Mouse (Mus musculus) CD4-positive, CD25-positive, alpha-beta regulatory T cell (primary cell): ENCODE data around the gene Nup160. TPM values are rescaled to one million over a fixed set of nuclear protein-coding genes. Genes with fewer than 3 reads are reported as not detected.

Experiments used
- polyA plus RNA-seq: library from polyadenylated mRNA; unstranded; fragments of 100-300 nt; shearing (Covaris generic); gene quantifications from one replicate; pipeline ENCODE4 v1.2.1, GENCODE M21; 2017

The Nup160 gene
- 51.8 TPM for polyA plus RNA-seq

GRCm38 (mm10) chr2:90677007-90677406 lies at the start of gene Nup160:
Gene Nup160 (plus strand): TSS chr2:90677215.

GRCm38 (mm10) chr2:90745053-90745678 lies 68.2 kb downstream of the Nup160 start, which contains the start of gene Fnbp4:
Gene Fnbp4 (plus strand): TSS chr2:90745370.

GRCm38 (mm10) chr2:90782458-90782857 lies 105.4 kb downstream of the Nup160 start, which contains the start of gene Agbl2:
Gene Agbl2 (plus strand): TSS chr2:90782727.

Other genes with a start within 250 kb of the Nup160 start
- 6.8 TPM for gene Ptprj, start 96.6 kb upstream of the Nup160 start, polyA plus RNA-seq
- 198 TPM for gene Fnbp4, start 68.2 kb downstream of the Nup160 start, polyA plus RNA-seq
- not detected for gene Agbl2, start 105.5 kb downstream of the Nup160 start, polyA plus RNA-seq
- gene Mtch2, start 169.9 kb downstream of the Nup160 start, polyA plus RNA-seq, result 138 TPM
- gene C1qtnf4, start 208.6 kb downstream of the Nup160 start, polyA plus RNA-seq, result 3.0 TPM
- 41.9 TPM for gene Kbtbd4, start 227.5 kb downstream of the Nup160 start, polyA plus RNA-seq
- 163 TPM for gene Ndufs3, start 227.6 kb downstream of the Nup160 start, polyA plus RNA-seq